Mouse (Mus musculus) spleen, postnatal 14 days (tissue): ENCODE measurements around the gene Zfp865.

Source experiments
- DNase-seq, 2 experiments: peaks; one replicate each; pipeline ENCODE4 v3.0.0; 2021 to 2022; ENCODE audit warnings: low spot score in 2 of 2

Zfp865 gene

GRCm38 (mm10) chr7:5080815-5081214 lies 60.6 kb downstream of the Zfp865 start:
- DNase-seq = no peak

DNA sequence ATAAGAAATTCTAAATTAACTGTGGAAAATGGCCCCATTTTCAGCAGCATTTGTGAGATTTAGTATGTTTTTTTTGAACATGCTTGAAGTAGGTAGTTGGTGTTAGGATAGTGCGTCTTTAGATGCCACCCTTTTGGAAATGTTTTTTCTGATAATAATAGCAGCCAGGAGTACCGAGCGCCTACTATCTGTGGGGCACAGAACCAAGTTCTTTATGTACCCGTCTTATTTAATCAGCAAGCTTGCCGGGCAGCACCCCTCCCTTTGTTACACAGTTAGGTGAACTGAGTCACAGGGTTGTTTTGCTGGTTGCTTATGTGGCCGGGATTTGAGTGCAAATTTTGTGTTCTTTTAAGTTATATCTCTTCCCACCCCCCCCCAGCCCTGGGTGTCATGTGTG lies 61.1 kb downstream of the Zfp865 start:
- DNase-seq = no peak

GRCm38 (mm10) chr7:5081939-5082338 lies 61.8 kb downstream of the Zfp865 start:
- no peak for DNase-seq

GRCm38 (mm10) chr7:5083325-5084105 lies 63.3 kb downstream of the Zfp865 start:
- peak in 1 of 2 experiments; percentile 22 for DNase-seq

GRCm38 (mm10) chr7:5085512-5085911 lies 65.3 kb downstream of the Zfp865 start:
- no peak for DNase-seq
